15 mouse cellular contexts compared by ENCODE assay signal in the genomic region with DNA sequence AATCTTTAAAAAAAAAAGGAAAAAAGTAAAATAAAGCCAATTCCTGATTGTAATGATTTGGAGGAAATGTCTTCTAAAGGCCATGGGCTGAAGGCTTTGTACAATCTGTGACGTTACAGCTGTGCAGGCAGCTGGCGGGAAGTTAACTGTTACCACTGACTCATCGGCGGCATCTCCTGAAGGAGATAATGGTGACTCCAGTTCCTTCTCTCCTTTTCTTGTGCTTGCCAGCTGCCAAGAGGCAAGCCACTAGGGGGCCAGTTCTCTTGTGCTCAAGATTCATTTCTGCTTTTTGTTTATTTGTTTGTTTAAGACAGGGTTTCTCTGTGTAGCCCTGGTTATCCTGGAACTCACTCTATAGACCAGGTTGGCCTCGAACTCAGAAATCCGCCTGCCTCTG. TPM values are rescaled to one million over a fixed set of nuclear protein-coding genes. Genes with fewer than 3 reads are reported as not detected.
A peak's percentile ranks its signal among the peaks of the same experiment; 100 is the strongest.
DNase-seq lines count a peak whose midpoint lies in the region; TF ChIP-seq lines count a peak whose summit lies in the region.
"Had no signal": no experiment of that assay in that cellular context is flagged by ENCODE, and none has a peak within 500 bp of the region (broad histone marks: within the 10 kb centered on the region; RNA-seq: fewer than 3 reads in every experiment).

No protein-coding gene starts in this region.

- no peaks in the 10 kb centered on the region for H3K9me3 ChIP-seq in E14TG2a.4 (ENCODE audit: low read length)

- no peaks in the 10 kb centered on the region for H3K79me2 ChIP-seq in myocyte (ENCODE audit: control insufficient read depth, insufficient read depth)

- no peak overlapping the region for H3K4me2 ChIP-seq in myocyte (ENCODE audit: low read depth)

- TF ChIP-seq CTCF in layer of hippocampus, adult 2 months (conservative IDR thresholded peaks at IDR 0.05), result peak; percentile 48
- TF ChIP-seq CTCF in E14TG2a.4 (conservative IDR thresholded peaks at IDR 0.05; ENCODE audit: low read length), result peak; percentile 19; the same call in 1 of the 2 replicates
- TF ChIP-seq CTCF in bone marrow macrophage, adult 2 months (IDR thresholded peaks at IDR 0.05; ENCODE audit: low read depth, low read length), result 0 out of 2 replicates have a peak, but pooled peaks have one; percentile 17

- H3K36me3 ChIP-seq in E14TG2a.4 (ENCODE audit: insufficient read depth, low read length) (no peaks in the 10 kb centered on the region), myocyte (ENCODE audit: control insufficient read depth, insufficient read depth) (no peaks in the 10 kb centered on the region)

- TF ChIP-seq POLR2A in bone marrow macrophage, adult 2 months (IDR thresholded peaks at IDR 0.05; ENCODE audit: borderline replicate concordance, low read depth, low read length), result no peak
- no peak for TF ChIP-seq POLR2A in myocyte (IDR thresholded peaks at IDR 0.05; ENCODE audit: insufficient read length, low read depth)

- H3K4me1 ChIP-seq in E14TG2a.4 (replicated peaks; ENCODE audit: low read depth, low read length), result peaks cover 56% of the 10 kb centered on the region
- H3K4me1 ChIP-seq in bone marrow macrophage, adult 2 months (ENCODE audit: control insufficient read depth, insufficient read depth, low read length), result peaks cover 15% of the 10 kb centered on the region

- no peak for DNase-seq in layer of hippocampus, adult 2 months (ENCODE audit: low spot score in 2 of 2)
- no peak for DNase-seq in layer of hippocampus, adult 9-10 months (ENCODE audit: low spot score)
- no peak for DNase-seq in cerebellum, adult 11-12 months
- DNase-seq in gastrocnemius, adult 18-20 months (ENCODE audit: low spot score), result no peak
- DNase-seq: adrenal gland, postnatal 25 days; cerebellum, adult 8-10 months; heart, adult 18-20 months; heart, postnatal 4 days; kidney, postnatal 36 days; layer of hippocampus, postnatal 36 days; lung, adult 18-20 months had no signal

- no peak overlapping the region for H3K4me3 ChIP-seq in layer of hippocampus, adult 2 months
- H3K4me3 ChIP-seq in E14TG2a.4 (replicated peaks; ENCODE audit: low read length) (no peak overlapping the region), myocyte (no peak overlapping the region)
- H3K4me3 ChIP-seq in bone marrow macrophage, adult 2 months (ENCODE audit: insufficient read depth, low read length), result no peak overlapping the region

- no peaks in the 10 kb centered on the region for H3K27me3 ChIP-seq in E14TG2a.4 (ENCODE audit: insufficient read depth, low read length)
- no peaks in the 10 kb centered on the region for H3K27me3 ChIP-seq in myocyte (ENCODE audit: control insufficient read depth, insufficient read depth, insufficient read length)

- H3ac ChIP-seq in myocyte (ENCODE audit: control insufficient read depth, insufficient read length), result no peak overlapping the region

- no peak overlapping the region for H3K27ac ChIP-seq in layer of hippocampus, adult 2 months
- no peak overlapping the region for H3K27ac ChIP-seq in bone marrow macrophage, adult 2 months (ENCODE audit: insufficient read depth, low read depth, low read length)

TF ChIP-seq in myocyte, 11 proteins besides CTCF, POLR2A, EP300 and RAD21:
- TF ChIP-seq POLR2AphosphoS2 (IDR thresholded peaks at IDR 0.05; ENCODE audit: insufficient read length, low read depth), result no peak
- TF ChIP-seq MYOD1 (IDR thresholded peaks at IDR 0.05; ENCODE audit: control insufficient read depth in 1 of 3, insufficient read length in 2 of 3, low read depth in 2 of 3), result peak in 2 of 3 experiments; percentile 38 to 71

RNA-seq across cellular contexts. Expression of gene Arhgef19, which starts 29.8 kb away (rescaled TPM):
- total RNA-seq in layer of hippocampus, adult 2 months (2021), result 10 to 100 TPM; 15.5 to 16.2 TPM
- polyA plus RNA-seq in bone marrow macrophage, adult 2 months (2012; ENCODE audit: insufficient read depth, insufficient read length, missing spikeins), result not detected in 2 replicates
- polyA plus RNA-seq in myocyte (2012; fragmentation: generic; extraction: Trizol), result 28.6 TPM
- under 1 TPM; 0.32 to 0.33 TPM for total RNA-seq in gastrocnemius, adult 18-20 months (2021)
- total RNA-seq: megakaryocyte-erythroid progenitor cell, adult 5-6 weeks had no signal

RNA-seq across cellular contexts. Expression of gene Epha2, which starts 32.0 kb away (rescaled TPM):
- 1 to 10 TPM in 1 of 2 experiments, under 1 TPM in 1; 0.86 to 1.3 TPM for total RNA-seq in layer of hippocampus, adult 2 months (2021)
- polyA plus RNA-seq in bone marrow macrophage, adult 2 months (2012; ENCODE audit: insufficient read depth, insufficient read length, missing spikeins), result 0.13 and 0.80 TPM in 2 replicates
- polyA plus RNA-seq in myocyte (2012; fragmentation: generic; extraction: Trizol), result 46.8 TPM
- total RNA-seq in gastrocnemius, adult 18-20 months (2021), result 1 to 10 TPM; 1.6 to 2.9 TPM

RNA-seq across cellular contexts. Expression of gene Rsg1, which starts 55.3 kb away (rescaled TPM):
- 1 to 10 TPM; 2.5 to 5.4 TPM for total RNA-seq in layer of hippocampus, adult 2 months (2021)
- 0.92 and 1.9 TPM in 2 replicates for polyA plus RNA-seq in bone marrow macrophage, adult 2 months (2012; ENCODE audit: insufficient read depth, insufficient read length, missing spikeins)
- polyA plus RNA-seq in myocyte (2012; fragmentation: generic; extraction: Trizol), result 0.78 TPM
- under 1 TPM in 1 of 2 experiments, not detected in 1; 0.31 TPM for total RNA-seq in gastrocnemius, adult 18-20 months (2021)

Comparison
In these comparisons a context has a peak if more than half of its experiments do, and no peak if none do; other contexts are left out.
1. RNA of gene Arhgef19, which starts 29.8 kb away (total RNA-seq): 15.5 to 16.2 TPM in layer of hippocampus, adult 2 months; 0.32 to 0.33 TPM in gastrocnemius, adult 18-20 months; every median in the first group is over 10 times any median in the second.
2. Peak in every context shown above with its lines, with median percentiles within 50 percentile points of each other: CTCF ChIP-seq.